Mouse (Mus musculus): ENCODE measurements at regions not wholly inside any gene's neighbourhood (a gene's known extent, or its start where the extent isn't known, plus 50 kb on each side); places are given as distances from the start of the nearest gene placed in this dataset.

DNA sequence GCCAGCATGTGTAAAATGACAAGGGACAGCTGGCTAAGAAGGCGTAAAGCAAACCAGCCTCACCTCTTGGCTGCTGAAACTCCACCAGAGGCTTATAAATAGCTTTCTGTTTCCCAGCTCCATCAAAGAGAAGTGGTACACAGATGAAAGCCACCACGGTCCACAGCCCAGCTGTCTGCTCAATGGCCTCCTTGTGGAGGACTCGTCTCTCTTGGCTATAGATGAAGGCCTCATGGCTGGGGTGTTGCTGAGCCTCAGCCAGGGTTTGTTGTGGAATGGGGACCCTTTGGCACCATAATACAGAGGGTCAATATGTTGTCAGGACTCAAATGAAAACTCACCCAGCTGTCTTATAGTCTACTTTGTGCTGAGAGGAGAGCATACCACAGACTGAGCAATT, 385.1 kb downstream of the Sfmbt2 start:
- DNase-seq (ENCODE audit: low read depth), result peak; percentile 42
- TF ChIP-seq POLR2A (IDR thresholded peaks at IDR 0.05; ENCODE audit: borderline replicate concordance, extremely low read depth, insufficient read depth, insufficient read length, poor library complexity, severe bottlenecking) (no peak), CTCF (IDR thresholded peaks at IDR 0.05; ENCODE audit: borderline replicate concordance, extremely low read depth, insufficient read depth, insufficient read length) (no peak)

DNA sequence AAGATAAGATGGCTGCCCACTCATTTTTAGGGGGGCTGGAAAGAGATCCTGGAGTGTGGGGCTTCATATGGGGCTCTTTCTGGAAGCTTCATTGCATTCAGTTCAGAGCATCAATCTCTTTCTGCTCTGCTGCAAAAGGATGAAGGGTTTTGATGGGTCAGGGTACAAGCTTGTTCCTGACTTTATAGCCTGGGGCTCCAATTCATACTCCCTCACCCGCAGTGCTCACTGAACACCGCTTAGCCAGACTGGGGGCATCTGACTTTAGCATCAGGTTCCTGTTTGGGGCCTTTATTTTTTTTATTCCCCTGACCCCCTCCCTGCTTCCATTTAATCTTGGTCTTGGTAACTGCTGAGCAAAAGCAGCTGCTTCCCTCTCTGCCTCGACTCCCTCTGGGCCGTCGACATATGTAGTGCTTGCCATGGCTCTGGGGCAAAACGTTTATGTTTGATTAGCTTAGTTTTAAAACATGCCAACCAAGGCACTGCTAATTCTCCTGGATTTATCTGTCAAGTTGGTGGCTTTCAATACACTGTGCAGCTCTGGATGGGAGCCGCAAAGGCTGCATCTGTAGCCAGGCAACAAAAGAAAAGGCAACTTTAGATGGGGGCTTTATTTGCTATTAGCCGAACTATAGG, 387.0 kb downstream of the Sfmbt2 start:
- DNase-seq (ENCODE audit: low read depth), result peak; percentile 64

DNA sequence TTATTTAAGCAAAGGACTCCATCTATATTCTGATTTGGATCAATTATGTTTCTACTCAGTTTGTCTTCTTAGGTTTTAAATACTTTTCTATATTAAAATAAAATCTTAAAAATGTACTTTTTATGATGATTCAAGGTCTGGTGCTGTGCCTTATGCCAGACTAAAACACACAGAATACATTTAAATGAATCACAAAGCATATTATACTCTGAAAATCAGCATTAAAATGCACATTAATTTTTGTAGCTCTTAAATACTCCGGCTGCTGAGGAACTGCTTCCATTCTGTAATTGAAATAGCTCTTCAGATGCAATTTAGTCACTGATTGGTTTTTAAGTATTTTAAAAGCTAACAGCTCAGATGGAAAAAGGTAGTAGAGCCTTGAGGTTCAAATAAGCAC, 387.6 kb downstream of the Sfmbt2 start:
- peak; percentile 34 for DNase-seq (ENCODE audit: low read depth)
- TF ChIP-seq CTCF (IDR thresholded peaks at IDR 0.05; ENCODE audit: borderline replicate concordance, extremely low read depth, insufficient read depth, insufficient read length), result no peak
- no peak for TF ChIP-seq POLR2A (IDR thresholded peaks at IDR 0.05; ENCODE audit: borderline replicate concordance, extremely low read depth, insufficient read depth, insufficient read length, poor library complexity, severe bottlenecking)

More for the DNA sequence above, 387.0 kb downstream of the Sfmbt2 start:
- no peak for TF ChIP-seq POLR2A (IDR thresholded peaks at IDR 0.05; ENCODE audit: borderline replicate concordance, extremely low read depth, insufficient read depth, insufficient read length, poor library complexity, severe bottlenecking)
- TF ChIP-seq CTCF (IDR thresholded peaks at IDR 0.05; ENCODE audit: borderline replicate concordance, extremely low read depth, insufficient read depth, insufficient read length), result no peak

DNA sequence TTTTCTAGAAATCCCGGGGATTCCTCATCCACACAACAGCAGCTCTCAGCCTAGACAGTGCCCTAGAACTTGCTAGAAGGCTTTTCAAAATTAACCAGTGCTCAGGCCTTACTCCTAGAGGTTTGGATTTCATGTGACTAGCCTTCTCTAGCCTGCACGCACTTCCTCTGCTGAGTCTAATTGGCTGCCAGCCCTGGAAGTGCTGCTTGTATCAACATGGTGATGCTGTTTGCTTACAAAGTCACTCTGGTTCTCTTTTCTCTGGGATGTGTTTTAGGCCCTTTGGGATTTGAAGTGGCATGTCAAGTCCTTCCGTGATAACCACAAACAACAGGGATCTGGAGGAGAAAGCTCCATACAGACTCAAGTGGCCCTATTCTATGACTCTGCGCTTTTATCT, 391.9 kb downstream of the Sfmbt2 start:
- TF ChIP-seq CTCF (IDR thresholded peaks at IDR 0.05; ENCODE audit: borderline replicate concordance, extremely low read depth, insufficient read depth, insufficient read length) (no peak), POLR2A (IDR thresholded peaks at IDR 0.05; ENCODE audit: borderline replicate concordance, extremely low read depth, insufficient read depth, insufficient read length, poor library complexity, severe bottlenecking) (no peak)
- no peak for DNase-seq (ENCODE audit: low read depth)

DNA sequence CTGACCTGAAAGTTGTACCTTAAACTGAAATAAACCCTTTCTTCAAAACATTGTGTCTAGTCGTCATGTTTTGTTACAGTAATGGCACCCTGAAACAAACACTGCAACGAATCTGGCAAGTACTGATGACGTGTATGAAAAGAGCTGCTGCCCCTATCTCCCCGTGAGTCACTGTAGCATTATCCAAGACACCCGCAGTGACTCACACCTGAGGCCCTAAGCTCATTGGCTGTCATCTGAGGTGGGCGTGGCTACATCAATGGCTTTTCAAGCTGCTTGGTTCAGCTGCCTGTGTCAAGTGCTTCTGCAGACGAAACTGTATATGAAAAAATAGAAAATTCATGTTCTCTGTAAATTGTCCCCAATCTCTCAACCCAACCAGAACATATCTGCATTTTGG, 388.8 kb upstream of the Prkcq start:
- no peak for DNase-seq (ENCODE audit: low read depth)
- TF ChIP-seq POLR2A (IDR thresholded peaks at IDR 0.05; ENCODE audit: borderline replicate concordance, extremely low read depth, insufficient read depth, insufficient read length, poor library complexity, severe bottlenecking) (no peak), CTCF (IDR thresholded peaks at IDR 0.05; ENCODE audit: borderline replicate concordance, extremely low read depth, insufficient read depth, insufficient read length) (no peak)

DNA sequence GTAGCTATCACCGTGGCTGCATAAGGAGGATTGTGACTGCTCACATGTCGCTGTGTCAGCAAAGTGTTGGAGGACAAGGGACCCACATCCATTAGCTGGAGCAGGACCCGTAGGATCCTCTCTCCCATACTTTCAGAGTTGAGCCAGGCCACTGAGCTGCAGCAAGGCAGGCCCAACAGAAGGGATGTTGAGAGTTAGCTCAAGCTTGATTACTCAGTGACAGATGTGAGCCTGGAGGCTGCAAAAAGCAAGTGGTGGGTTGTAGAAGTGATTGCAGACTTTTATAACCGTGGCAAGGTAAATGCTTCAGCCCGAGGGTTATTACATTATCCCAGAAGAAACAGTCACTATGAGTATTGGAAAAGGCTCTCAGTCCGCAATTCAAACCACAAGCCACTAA, 388.3 kb upstream of the Prkcq start:
- no peak for TF ChIP-seq CTCF (IDR thresholded peaks at IDR 0.05; ENCODE audit: borderline replicate concordance, extremely low read depth, insufficient read depth, insufficient read length)
- no peak for TF ChIP-seq POLR2A (IDR thresholded peaks at IDR 0.05; ENCODE audit: borderline replicate concordance, extremely low read depth, insufficient read depth, insufficient read length, poor library complexity, severe bottlenecking)

DNA sequence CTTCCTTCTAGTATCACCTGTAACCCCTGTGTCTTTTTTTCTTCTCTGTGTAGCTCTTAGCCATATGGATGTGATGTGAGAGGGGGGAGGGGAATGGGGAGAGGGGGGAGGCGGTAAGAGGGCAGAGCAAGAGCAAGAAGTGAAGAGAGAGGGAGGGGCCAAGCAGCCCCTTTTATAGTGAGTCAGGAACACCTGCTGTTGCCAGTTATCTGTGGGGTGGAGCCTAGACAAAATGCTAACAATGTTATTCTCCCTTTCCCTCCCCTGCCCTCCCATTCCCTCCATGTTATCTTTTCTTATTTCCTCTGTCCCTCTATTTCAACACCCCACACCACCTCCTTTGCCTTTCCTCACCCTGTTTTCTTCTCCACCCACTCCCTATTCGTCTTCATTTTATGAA, 387.6 kb upstream of the Prkcq start:
- DNase-seq (ENCODE audit: low read depth), result no peak
- TF ChIP-seq CTCF (IDR thresholded peaks at IDR 0.05; ENCODE audit: borderline replicate concordance, extremely low read depth, insufficient read depth, insufficient read length), result no peak
- TF ChIP-seq POLR2A (IDR thresholded peaks at IDR 0.05; ENCODE audit: borderline replicate concordance, extremely low read depth, insufficient read depth, insufficient read length, poor library complexity, severe bottlenecking), result no peak

More for the DNA sequence above, 388.3 kb upstream of the Prkcq start:
- DNase-seq (ENCODE audit: low read depth), result no peak

DNA sequence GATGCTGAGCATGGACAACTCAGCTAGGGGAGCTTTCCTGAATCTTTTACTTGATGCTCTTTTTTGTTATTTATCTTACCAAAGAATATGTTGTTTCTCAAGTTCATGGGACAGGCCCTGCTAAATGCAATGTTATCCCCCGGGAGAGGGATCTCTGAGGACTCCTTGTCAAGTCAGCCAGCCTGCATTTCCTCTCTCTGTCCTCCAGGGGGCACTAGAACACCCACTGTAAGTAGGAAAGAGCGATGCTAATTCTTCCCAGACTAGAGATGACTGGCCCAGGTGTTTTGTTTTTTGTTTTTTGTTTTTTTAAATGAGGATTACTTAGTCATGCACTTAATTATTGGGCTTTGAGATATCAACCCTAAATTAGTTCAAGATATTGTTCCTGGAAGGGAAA, 386.8 kb upstream of the Prkcq start:
- TF ChIP-seq POLR2A (IDR thresholded peaks at IDR 0.05; ENCODE audit: borderline replicate concordance, extremely low read depth, insufficient read depth, insufficient read length, poor library complexity, severe bottlenecking), result no peak
- peak; percentile 86 for TF ChIP-seq CTCF (IDR thresholded peaks at IDR 0.05; ENCODE audit: borderline replicate concordance, extremely low read depth, insufficient read depth, insufficient read length)
- DNase-seq (ENCODE audit: low read depth), result peak; percentile 86

DNA sequence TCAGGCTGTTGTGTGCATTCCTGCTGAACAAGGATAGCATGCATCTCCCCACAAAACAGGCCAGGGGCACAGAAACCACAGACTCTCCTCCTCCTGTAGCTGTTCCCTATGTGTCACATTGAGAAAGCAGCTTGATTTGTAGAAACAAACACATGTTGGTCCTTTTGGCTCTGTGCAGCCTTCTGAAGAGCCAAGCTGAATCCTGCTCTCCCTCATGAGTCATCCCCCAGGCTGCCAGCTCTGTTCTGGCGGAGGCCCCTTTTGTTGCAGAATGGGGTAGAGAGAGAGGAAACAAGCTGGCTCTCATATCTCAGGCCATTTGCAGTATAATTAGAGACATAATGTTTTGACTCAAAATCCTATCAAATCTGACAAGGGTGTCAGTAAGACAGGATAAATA, 383.4 kb upstream of the Prkcq start:
- TF ChIP-seq CTCF (IDR thresholded peaks at IDR 0.05; ENCODE audit: borderline replicate concordance, extremely low read depth, insufficient read depth, insufficient read length), result no peak
- TF ChIP-seq POLR2A (IDR thresholded peaks at IDR 0.05; ENCODE audit: borderline replicate concordance, extremely low read depth, insufficient read depth, insufficient read length, poor library complexity, severe bottlenecking), result no peak
- DNase-seq (ENCODE audit: low read depth), result peak; percentile 93

DNA sequence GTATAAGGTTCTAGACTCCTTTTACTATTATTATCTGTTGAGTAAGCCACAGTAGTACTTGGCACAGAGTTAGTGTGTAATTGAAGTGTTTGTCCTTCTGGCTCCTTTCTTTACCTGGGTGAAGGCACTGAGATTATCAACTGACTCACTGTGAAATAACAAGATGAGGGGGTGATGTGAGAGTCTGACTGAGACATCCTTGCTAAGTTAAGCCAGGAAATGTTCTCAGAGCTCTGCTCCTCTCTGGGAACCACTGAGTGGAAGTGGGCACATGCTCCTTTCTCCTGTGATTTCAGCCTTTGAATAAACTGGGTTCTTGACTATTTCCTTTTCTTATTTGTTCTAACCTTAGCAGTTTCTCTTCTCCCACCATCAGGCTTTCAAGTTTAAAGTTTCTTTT, 380.7 kb upstream of the Prkcq start:
- DNase-seq (ENCODE audit: low read depth), result no peak
- no peak for TF ChIP-seq POLR2A (IDR thresholded peaks at IDR 0.05; ENCODE audit: borderline replicate concordance, extremely low read depth, insufficient read depth, insufficient read length, poor library complexity, severe bottlenecking)
- TF ChIP-seq CTCF (IDR thresholded peaks at IDR 0.05; ENCODE audit: borderline replicate concordance, extremely low read depth, insufficient read depth, insufficient read length), result no peak

DNA sequence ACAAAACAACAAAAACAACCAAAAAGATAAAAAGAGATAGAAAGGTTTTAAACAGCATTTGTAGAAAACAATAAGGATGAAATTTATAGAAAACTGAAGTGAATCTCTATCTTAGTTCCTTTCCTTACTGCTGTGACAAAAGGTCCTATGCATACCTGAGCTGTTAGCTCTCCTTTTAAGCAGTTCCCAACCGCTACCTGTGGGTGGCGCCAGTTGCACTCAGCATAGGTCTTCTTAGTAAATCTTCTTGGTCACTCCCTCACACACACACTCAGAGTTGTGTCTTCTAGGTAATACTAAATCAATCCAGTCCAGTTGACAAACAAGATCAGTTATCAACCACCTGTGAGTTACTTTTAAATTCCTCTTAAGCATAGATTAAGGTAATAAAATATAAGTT, 355.5 kb upstream of the Prkcq start:
- TF ChIP-seq CTCF (IDR thresholded peaks at IDR 0.05; ENCODE audit: borderline replicate concordance, extremely low read depth, insufficient read depth, insufficient read length), result peak; percentile 18; the same call in 1 of the 2 replicates
- TF ChIP-seq POLR2A (IDR thresholded peaks at IDR 0.05; ENCODE audit: borderline replicate concordance, extremely low read depth, insufficient read depth, insufficient read length, poor library complexity, severe bottlenecking), result no peak
- DNase-seq (ENCODE audit: low read depth), result no peak

Data from brain, embryonic 14.5 days (tissue).